Mouse (Mus musculus) right cerebral cortex, postnatal 4 days (tissue): ENCODE results near the gene Gm20425.

Source experiments
- DNase-seq: peaks from one replicate; pipeline ENCODE4 v3.0.0-alpha.2; 2022

The Gm20425 gene

DNA sequence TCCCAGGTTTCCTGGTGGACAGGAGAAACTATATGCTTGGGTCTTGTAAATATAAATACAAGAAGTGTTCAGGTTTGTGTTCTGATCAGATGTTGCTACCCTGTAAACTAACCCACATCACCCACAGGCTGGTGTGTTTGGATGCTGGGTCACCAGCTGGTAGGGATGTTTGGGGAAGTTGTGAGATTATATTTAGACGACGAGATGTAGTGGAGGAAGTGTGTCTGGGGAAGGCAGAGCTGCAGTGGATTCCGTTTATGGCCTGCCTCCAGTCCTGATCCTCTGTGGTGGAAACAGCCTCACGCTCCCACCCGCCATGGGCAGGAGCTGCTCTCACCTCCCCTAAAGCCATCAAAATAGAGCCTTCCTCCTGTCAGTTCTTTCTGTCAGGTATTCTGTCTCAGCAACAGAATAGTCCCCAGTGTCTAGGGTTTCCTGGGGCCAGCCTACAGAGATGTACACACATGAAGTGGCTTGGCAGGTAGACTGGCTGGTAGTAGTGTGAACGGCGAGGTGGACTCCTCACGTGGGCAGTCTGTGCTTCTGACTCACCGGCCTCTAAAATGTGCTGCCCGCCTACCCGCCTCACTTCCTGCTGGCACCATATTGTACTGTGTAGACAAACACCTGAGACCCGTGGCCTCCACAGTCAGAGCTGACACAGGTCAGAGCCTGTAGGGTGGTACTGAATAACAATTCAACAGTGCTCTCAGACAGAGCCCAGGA lies 80.9 kb downstream of the Gm20425 start:
- DNase-seq: no peak

- DNase-seq: no peak
These were observed 83.0 kb downstream of the Gm20425 start for GRCm38 (mm10) chr9:103147103-103147502.

DNA sequence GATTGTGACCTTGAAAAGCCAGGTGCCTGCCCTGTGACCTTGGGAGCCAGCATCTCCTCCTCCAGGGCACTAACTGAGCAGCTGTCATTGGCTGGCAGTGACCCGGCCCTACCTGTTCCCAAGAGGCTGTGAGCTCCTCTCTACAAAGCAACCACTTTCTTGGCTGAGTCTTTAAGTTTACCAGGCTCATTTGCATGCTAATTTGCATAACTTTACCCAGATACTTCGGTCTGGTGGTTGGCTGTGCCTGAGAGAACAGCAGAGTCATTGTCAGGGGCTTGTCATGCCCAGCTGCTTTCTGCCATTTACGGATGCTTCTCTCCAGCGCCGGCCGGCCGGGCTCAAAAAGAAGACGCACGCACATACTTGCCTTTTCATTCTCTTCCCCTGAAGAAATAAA lies 83.4 kb downstream of the Gm20425 start:
- no peak for DNase-seq

DNA sequence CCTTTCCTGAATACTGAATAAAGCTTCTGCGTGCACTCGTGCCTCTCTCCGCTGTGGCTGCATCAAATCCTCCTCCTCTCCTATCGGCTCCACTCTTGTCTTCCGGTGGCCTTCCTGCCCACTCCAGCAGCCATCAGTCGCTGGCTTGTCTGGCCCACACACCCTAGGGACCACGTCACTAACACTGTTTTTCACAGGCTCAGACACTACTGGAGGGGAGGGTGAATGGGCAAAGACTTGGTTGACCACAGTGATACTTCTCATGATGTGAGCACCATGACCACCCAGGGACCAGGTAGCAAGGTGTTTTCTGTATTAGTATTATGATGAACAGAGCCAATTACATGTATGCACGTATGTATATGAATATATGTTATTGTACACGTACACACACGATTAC lies 83.8 kb downstream of the Gm20425 start:
- DNase-seq: no peak

DNA sequence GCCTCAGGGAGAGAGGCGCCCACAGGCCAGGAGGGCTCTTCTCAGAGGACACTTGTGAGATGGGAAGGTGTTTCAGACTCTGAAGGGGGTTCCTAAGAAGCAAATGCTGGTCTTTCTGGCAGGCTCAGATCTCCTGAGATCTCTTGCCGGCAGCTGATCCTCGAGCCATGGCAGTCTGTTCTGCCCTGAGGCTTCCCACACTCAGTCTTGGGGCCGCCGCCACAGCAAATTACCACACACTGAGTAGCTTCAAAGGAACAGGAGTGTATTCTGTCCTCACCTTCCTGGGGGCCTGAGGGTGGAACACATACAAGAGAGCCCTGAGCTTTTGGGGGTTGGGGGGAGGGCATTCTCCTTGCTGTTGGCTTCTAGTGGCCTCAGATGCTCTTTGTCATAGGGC lies 84.8 kb downstream of the Gm20425 start:
- DNase-seq: no peak

- DNase-seq: no peak
These were observed 86.2 kb downstream of the Gm20425 start for GRCm38 (mm10) chr9:103143881-103144280.

GRCm38 (mm10) chr9:103141266-103141665 lies 88.8 kb downstream of the Gm20425 start:
- DNase-seq: no peak

DNA sequence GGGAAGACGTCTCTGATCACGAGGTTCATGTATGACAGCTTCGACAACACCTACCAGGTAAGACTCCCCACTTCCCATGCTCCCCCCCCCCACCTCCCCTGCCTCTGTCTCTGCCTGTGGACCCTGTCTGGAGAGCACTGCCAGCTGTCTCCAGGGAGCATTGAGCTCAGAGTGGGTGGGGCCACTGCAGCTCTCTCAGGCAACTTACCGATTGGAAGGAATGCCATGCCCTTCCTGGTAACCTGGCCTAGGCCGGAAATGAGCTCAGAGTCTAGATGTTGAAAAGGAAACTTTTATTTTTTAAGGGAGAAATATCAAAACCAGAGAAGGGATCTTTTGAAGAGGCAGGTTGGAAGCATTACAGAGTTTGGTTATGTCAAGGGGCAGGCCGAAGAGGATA lies 89.7 kb downstream of the Gm20425 start:
- DNase-seq: no peak
